Mouse (Mus musculus) effector memory CD4-positive, alpha-beta T cell, adult 7 months (primary cell): ENCODE results near the gene Dact2. TPM values are rescaled to one million over a fixed set of nuclear protein-coding genes. Genes with fewer than 3 reads are reported as not detected.

Experiments
- polyA plus RNA-seq: library from polyadenylated mRNA; unstranded; fragments of 100-300 nt; shearing (Covaris generic); gene quantifications from one replicate; pipeline ENCODE4 v1.2.1, GENCODE M21; 2017

Gene Dact2
- polyA plus RNA-seq, result 0.37 TPM

GRCm38 (mm10) chr17:14204061-14204460 is at the start of gene Dact2:
Gene Dact2 (minus strand): TSS chr17:14204304.

Other genes starting within 250 kb of the Dact2 start
- not detected for gene Gm7356, start 200.6 kb downstream of the Dact2 start, polyA plus RNA-seq
- gene Gm7358, start 144.8 kb downstream of the Dact2 start, polyA plus RNA-seq, result not detected
- gene Smoc2, start 75.2 kb upstream of the Dact2 start, polyA plus RNA-seq, result 0.45 TPM